Mouse (Mus musculus): ENCODE measurements at regions not wholly inside any gene's neighbourhood (a gene's known extent, or its start where the extent isn't known, plus 50 kb on each side); places are given as distances from the start of the nearest gene placed in this dataset.

DNA sequence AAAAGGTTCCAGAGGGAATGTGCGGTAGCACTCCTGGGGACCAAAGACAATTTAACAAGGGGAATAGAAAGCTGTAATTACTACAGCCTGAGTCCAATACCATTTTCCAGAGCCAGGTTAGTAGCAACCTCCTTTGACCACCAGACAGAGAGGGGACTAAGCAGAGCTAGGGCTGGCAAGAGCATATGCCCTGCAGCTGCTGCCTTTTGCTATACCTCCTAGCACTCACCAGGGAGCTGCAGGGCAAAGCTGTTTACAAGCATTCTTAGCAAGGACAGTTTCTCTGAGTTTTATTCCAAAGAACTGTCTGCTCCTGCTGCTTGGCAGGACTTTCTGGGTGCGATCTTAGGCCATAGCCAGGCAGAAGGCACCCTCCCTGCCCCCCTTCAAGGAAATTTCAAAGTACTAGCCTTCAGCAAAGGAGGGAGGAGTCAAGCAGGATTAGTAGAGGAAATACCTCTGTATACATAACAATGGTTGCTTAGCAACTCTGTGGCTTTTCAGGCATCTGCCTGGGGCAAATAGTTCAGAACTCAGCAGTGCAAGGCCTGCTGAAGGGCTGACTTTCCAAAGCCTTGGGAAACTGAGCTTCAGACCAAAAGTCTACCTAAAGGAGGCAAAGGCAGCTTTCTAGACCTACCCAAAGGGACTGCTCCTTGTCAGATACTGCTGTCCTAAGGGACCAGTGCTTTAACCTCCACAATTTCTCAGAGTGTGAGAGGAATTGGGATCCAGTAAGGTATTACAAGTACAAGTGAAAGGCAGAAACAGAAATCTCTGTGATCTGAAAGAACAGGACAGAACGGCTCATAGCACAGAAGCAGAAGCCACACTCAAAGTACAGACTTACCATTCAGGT lies 919.5 kb upstream of the H2afb3 start:
- no peak for TF ChIP-seq POLR2A (IDR thresholded peaks at IDR 0.05; ENCODE audit: extremely low read depth, insufficient read depth, low read length)
- no peak for TF ChIP-seq CTCF (IDR thresholded peaks at IDR 0.05; ENCODE audit: low read depth, low read length)

Data from liver, adult 2 months (tissue).